8 mouse cellular contexts compared by ENCODE assay signal in the genomic region with DNA sequence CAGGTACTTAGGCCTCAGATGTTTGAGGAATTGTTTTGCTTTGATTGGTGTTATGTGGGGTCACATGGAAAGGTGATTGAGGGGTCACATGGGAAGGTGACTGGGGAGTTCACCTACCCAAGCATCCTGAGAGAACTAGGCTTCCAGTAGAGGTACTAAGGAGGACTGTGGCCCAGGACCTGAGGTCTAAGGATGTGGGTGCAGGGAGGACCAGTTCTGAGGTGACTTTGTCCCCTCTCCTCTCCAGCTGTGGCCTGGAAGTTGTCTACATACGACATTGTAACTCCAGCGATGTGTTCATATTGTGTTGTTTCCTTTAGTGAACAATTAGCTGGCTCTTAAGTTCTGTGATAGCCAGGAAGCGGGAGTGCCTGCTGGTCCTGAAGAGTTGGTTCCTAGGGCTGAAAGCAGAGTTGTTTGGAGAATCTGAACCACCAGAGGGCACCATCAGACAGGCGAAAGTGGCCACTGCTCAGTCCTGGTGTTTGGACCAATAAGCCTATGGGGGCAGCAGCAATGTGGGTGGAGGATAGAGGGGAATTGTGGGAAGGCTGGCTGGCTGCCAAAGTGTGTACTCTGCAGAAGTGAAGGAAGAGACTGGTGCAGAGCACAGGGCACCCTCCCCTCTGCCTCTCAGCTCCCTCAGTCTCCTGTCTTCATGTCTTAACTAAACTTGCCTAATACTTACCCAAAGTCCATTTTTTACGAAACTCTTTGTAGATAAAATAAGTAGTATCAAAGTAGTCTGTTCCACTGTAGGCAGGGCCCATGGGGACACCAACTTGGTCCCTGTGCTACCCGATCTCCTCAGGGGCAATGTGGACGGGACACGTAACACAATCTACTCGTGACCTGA. TPM values are rescaled to one million over a fixed set of nuclear protein-coding genes. Genes with fewer than 3 reads are reported as not detected.
A peak's percentile ranks its signal among the peaks of the same experiment; 100 is the strongest.
DNase-seq lines count a peak whose midpoint lies in the region; ATAC-seq and TF ChIP-seq lines count a peak whose summit lies in the region.

No protein-coding gene starts in this region.

- H3K36me3 ChIP-seq in midbrain, embryonic 12.5 days = no peaks in the 10 kb centered on the region
- H3K36me3 ChIP-seq in small intestine, adult 2 months (ENCODE audit: control insufficient read depth, insufficient read depth, low read length) = no peaks in the 10 kb centered on the region

- no peak overlapping the region for H3K27ac ChIP-seq in midbrain, embryonic 12.5 days (replicated peaks)
- no peak overlapping the region for H3K27ac ChIP-seq in small intestine, adult 2 months (ENCODE audit: insufficient read depth, low read depth, low read length)

- intact Hi-C loops in left cerebral cortex, postnatal 4 days (cut with DNase I) = loop anchor here (5.0 kb wide), 1 partner anchor 201 kb away; no protein-coding TSS in a partner anchor

- H3K9me3 ChIP-seq in midbrain, embryonic 12.5 days = no peaks in the 10 kb centered on the region

- no peak overlapping the region for H3K4me2 ChIP-seq in midbrain, embryonic 12.5 days (replicated peaks)

- peak; percentile 93; the same call in 1 of the 2 replicates for TF ChIP-seq CTCF in small intestine, adult 2 months (IDR thresholded peaks at IDR 0.05; ENCODE audit: extremely low read depth, insufficient read length, insufficient replicate concordance, low read depth, low read length)

- H3K9ac ChIP-seq in midbrain, embryonic 12.5 days (replicated peaks) = no peak overlapping the region

- 59% methylated on average over 9 of the region's 9 CpGs for WGBS in midbrain, embryonic 12.5 days
- 52% methylated on average over 9 of the region's 9 CpGs for WGBS in small intestine, adult 2 months

- DNase-seq in adrenal gland, adult 18-20 months (ENCODE audit: low spot score in 2 of 2) = peak; percentile 79 to 81
- peak; percentile 71 for DNase-seq in embryo, embryonic 11.5 days (ENCODE audit: low read depth, low spot score)
- peak; percentile 99 for DNase-seq in heart, adult 11 months
- DNase-seq in kidney, adult 11 months = peak; percentile 91
- DNase-seq in left cerebral cortex, postnatal 4 days = peak; percentile 96

- no peaks in the 10 kb centered on the region for H3K27me3 ChIP-seq in midbrain, embryonic 12.5 days
- no peaks in the 10 kb centered on the region for H3K27me3 ChIP-seq in small intestine, adult 2 months (ENCODE audit: control insufficient read depth, insufficient read depth, low read length)

- peak; percentile 86 for ATAC-seq in midbrain, embryonic 12.5 days (ENCODE audit: low FRiP score, low read depth)
- ATAC-seq in erythroid progenitor cell, adult 5-6 weeks (replicated peaks; ENCODE audit: low FRiP score, poor library complexity, severe bottlenecking) = no peak

- no peaks in the 10 kb centered on the region for H3K4me1 ChIP-seq in midbrain, embryonic 12.5 days
- peaks cover 4% of the 10 kb centered on the region; the same call in 1 of the 2 replicates for H3K4me1 ChIP-seq in small intestine, adult 2 months (ENCODE audit: control insufficient read depth, insufficient read depth, insufficient read length, low read length)

- TF ChIP-seq POLR2A in small intestine, adult 2 months (IDR thresholded peaks at IDR 0.05; ENCODE audit: low read depth, low read length) = no peak

- H3K4me3 ChIP-seq in midbrain, embryonic 12.5 days = no peak overlapping the region
- no peak overlapping the region for H3K4me3 ChIP-seq in small intestine, adult 2 months (ENCODE audit: low read depth, low read length)

RNA-seq across cellular contexts. Expression of gene 1700029H14Rik, which starts 11.3 kb away (rescaled TPM):
- not detected for total RNA-seq in adrenal gland, adult 18-20 months (2021)
- not detected for total RNA-seq in left cerebral cortex, postnatal 4 days (2021)
- not detected in 2 replicates for polyA plus RNA-seq in midbrain, embryonic 12.5 days (2016; fragmentation: Nextera tagmentation; extraction: Ambion mirVana)
- not detected in 2 replicates for polyA plus RNA-seq in small intestine, adult 2 months (2012; rRNA removed)
- not detected in 2 replicates for total RNA-seq in erythroid progenitor cell, adult 5-6 weeks (2015; ENCODE audit: low replicate concordance)
- total RNA-seq in erythroid progenitor cell, adult 5-6 weeks (2017; ENCODE audit: low replicate concordance) = not detected in 2 replicates

RNA-seq across cellular contexts. Expression of gene Gas6, which starts 56.7 kb away (rescaled TPM):
- 100 to 1,000 TPM; 100 to 394 TPM for total RNA-seq in adrenal gland, adult 18-20 months (2021)
- total RNA-seq in left cerebral cortex, postnatal 4 days (2021) = 10 to 100 TPM; 81.2 to 85.8 TPM
- polyA plus RNA-seq in midbrain, embryonic 12.5 days (2016; fragmentation: Nextera tagmentation; extraction: Ambion mirVana) = 17.0 and 18.0 TPM in 2 replicates
- polyA plus RNA-seq in small intestine, adult 2 months (2012; rRNA removed) = 42.6 and 58.3 TPM in 2 replicates
- total RNA-seq in erythroid progenitor cell, adult 5-6 weeks (2015; ENCODE audit: low replicate concordance) = 2.1 TPM in 1 of 2 replicates, not detected in the other
- total RNA-seq in erythroid progenitor cell, adult 5-6 weeks (2017; ENCODE audit: low replicate concordance) = 3.0 and 3.9 TPM in 2 replicates

Comparison
In these comparisons a context has a peak if more than half of its experiments do, and no peak if none do; other contexts are left out.
1. RNA of gene Gas6, which starts 56.7 kb away (total RNA-seq): 100 to 394 TPM in adrenal gland, adult 18-20 months and 81.2 to 85.8 TPM in left cerebral cortex, postnatal 4 days; 2.1 to 3.9 TPM in erythroid progenitor cell, adult 5-6 weeks; every median in the first group is over 10 times any median in the second.
2. Peak in every context shown above with its lines, with median percentiles within 50 percentile points of each other: DNase-seq.